Mouse (Mus musculus) liver, embryonic 14 days (tissue): ENCODE data around the gene Pcsk5. TPM values are rescaled to one million over a fixed set of nuclear protein-coding genes. Genes with fewer than 3 reads are reported as not detected.

Experiments
- polyA plus RNA-seq: library from polyadenylated mRNA; depleted of rRNA; stranded (reverse); fragments of >200 nt; gene quantifications from 2 replicates; pipeline ENCODE4 v1.2.3, GENCODE M21; 2012; rRNA removed

The Pcsk5 gene
- 0.59 and 0.63 TPM in 2 replicates for polyA plus RNA-seq

DNA sequence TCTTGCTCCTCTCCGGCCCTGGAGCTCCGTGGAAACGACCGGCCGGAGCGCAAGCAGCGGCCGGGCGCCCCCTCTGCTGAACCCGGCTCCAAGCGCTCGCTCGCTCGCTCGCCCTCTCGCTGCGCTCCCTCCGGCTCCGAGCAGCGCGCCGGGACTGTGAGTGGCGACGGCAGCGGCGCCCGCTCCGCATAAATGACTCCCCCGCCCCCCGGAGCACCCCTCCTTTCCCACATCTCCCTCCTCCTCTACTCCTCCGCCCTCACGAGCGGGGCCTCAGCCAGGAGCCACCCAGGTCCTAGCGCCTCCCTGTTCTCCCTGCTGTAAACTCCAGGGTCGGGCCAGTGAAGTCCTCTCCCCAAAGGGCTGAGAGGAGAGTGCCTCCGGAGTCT, at the start of gene Pcsk5:
Gene Pcsk5, minus strand, starts transcription at position 162 of the 389 bp plus-strand sequence.

DNA sequence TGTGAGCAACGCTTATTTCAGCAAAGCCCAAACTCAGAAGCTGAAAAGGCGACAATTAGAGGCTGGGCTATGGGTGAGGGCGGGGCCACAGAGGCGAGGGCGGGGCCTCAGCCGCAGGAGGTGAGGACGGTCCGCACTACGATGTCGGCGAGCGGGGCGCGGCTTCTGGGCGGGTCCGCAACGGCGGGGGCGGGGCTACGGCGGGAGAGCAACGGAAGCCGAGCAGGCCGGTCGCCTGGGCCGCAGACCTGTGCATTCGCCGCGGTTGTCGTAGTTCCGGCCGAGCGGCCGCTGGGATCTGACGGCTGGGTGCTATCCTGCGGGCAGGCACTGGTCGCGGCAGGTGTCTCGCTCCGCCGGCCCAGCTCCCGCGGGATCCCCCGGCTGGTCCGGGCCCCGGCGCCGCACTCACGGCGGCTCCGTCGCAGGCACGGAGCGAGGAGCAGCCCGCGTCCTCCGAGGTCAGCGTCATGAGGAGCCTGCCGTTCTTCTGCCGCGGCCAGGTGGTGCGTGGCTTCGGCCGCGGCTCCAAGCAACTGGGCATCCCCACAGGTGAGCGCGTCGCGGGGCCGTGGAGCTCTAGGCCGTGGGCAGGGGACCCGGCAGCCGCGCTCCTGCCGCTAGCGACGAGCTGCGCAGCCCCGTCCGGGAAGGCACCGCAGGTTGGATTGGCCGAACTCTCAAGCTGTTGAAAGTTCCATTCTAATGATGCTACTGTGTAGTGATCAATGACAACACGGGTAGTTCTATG, 443.4 kb downstream of the Pcsk5 start, which contains the start of gene Rfk:
Gene Rfk, plus strand, starts transcription at position 203 of the 751 bp plus-strand sequence.

